Mouse (Mus musculus): ENCODE measurements at regions not wholly inside any gene's neighbourhood (a gene's known extent, or its start where the extent isn't known, plus 50 kb on each side); places are given as distances from the start of the nearest gene placed in this dataset.

DNA sequence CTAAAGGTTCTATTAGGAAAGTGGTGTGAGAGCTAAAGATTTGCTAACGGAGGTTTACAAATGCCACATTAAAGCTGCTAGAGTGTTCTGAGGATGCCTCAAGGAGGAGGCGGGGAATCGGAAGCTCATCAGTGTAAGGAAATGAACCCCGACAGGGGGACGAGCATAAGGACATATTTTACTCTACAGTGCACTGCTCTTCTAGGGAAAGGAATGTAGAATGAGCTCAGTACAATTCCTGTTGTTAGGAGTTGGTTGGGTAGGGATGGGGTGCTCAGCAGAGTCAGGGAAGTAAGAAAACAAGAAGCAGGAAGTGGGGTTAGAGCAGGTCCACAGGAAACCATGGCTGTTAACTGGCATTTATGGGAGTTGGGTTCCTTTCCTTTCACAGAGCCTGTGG is 54.6 kb downstream of the Mex3b start:
- Histone ChIP-seq H3K79me3 (ENCODE audit: low read depth) (no peaks in the 10 kb centered on the region), H3K27me3 (ENCODE audit: control insufficient read depth, insufficient read depth, insufficient read length) (no peaks in the 10 kb centered on the region), H3K4me3 (ENCODE audit: insufficient read depth, poor library complexity, severe bottlenecking) (no peak overlapping the region), H3K36me3 (ENCODE audit: control insufficient read depth, insufficient read depth) (no peaks in the 10 kb centered on the region), H3ac (ENCODE audit: control insufficient read depth, insufficient read length, low read depth) (no peak overlapping the region), H3K79me2 (ENCODE audit: control insufficient read depth, insufficient read depth) (no peaks in the 10 kb centered on the region)
- TF ChIP-seq MYOD1 (IDR thresholded peaks at IDR 0.05; ENCODE audit: control insufficient read depth, insufficient read length, low read depth): no peak
- no peak for TF ChIP-seq MAX (IDR thresholded peaks at IDR 0.05)
- no peak for TF ChIP-seq FOSL1 (IDR thresholded peaks at IDR 0.05; ENCODE audit: insufficient read depth, low read length, poor library complexity, severe bottlenecking)
- no peak for TF ChIP-seq MYOG (IDR thresholded peaks at IDR 0.05; ENCODE audit: control insufficient read depth, extremely low read depth, insufficient read length)
- no peak for TF ChIP-seq CTCF (IDR thresholded peaks at IDR 0.05; ENCODE audit: control insufficient read depth, insufficient read depth, insufficient read length)

DNA sequence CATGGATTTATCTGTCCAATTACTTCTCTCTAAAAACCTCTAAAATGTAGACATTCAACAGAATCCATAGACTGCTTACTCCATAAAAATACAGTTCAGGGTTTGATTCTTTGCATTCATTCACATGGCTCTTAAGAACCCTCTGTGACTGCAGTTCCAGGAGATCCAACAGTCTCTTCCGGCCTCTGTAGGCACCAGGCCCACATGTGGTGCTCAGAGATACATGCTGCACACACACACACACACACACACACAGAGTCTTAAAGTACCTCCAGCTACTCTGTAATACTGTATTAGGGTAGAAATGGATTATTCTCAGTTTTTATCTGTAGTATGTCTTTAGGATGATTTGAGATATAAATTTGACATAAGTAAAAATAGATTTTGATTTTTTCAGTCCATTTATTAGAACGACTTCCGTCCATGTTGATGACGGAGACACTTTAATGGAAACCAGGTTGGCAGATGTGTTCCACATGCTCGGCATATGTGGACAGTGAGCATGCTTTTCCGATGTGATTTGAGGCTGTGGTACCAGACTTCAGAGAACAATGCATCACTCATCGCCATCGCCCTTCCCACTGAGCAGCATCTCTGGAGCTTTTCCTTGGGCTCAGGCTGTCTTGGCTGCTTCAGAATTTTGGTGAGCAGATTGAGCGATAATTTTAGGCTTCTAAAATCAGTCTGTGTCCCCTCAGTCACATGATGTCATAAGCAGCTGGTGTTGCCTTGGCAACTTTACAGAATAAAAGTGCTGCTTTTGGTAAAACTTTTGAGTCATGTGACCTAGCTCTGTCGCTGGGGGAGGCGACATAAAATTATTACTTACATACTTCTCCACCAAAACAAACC is 56.3 kb downstream of the Mex3b start:
- Histone ChIP-seq H3K36me3 (ENCODE audit: control insufficient read depth, insufficient read depth) (no peaks in the 10 kb centered on the region), H3K27me3 (ENCODE audit: control insufficient read depth, insufficient read depth, insufficient read length) (no peaks in the 10 kb centered on the region), H3K79me3 (ENCODE audit: low read depth) (no peaks in the 10 kb centered on the region), H3K79me2 (ENCODE audit: control insufficient read depth, insufficient read depth) (no peaks in the 10 kb centered on the region), H3ac (ENCODE audit: control insufficient read depth, insufficient read length, low read depth) (no peak overlapping the region), H3K4me3 (ENCODE audit: insufficient read depth, poor library complexity, severe bottlenecking) (no peak overlapping the region)
- TF ChIP-seq CEBPB (IDR thresholded peaks at IDR 0.05; ENCODE audit: low read depth) (no peak), USF1 (IDR thresholded peaks at IDR 0.05; ENCODE audit: low read depth) (peak; percentile 32)

DNA sequence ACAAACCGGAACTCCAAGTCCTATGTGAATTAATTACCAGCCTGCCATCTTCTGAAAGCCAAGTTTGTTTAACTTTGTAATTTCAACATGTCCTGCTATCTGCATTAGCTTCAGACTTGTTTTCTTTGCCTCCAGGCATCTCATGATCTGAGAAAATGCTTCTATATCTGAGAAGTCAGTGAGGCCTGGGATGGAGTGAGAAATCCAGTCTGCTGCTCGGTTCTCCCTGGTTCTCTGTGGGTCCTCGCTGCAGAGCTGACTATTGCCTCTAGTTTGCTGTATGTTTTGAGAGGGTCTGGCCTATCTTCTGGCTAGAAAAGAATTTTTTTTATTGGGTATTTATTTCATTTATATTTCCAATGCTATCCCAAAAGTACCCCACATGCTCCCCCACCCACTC is 57.0 kb downstream of the Mex3b start:
- H3K4me3 ChIP-seq (ENCODE audit: insufficient read depth, poor library complexity, severe bottlenecking): no peak overlapping the region
- H3K36me3 ChIP-seq (ENCODE audit: control insufficient read depth, insufficient read depth): no peaks in the 10 kb centered on the region
- H3K79me3 ChIP-seq (ENCODE audit: low read depth): no peaks in the 10 kb centered on the region
- no peaks in the 10 kb centered on the region for H3K27me3 ChIP-seq (ENCODE audit: control insufficient read depth, insufficient read depth, insufficient read length)
- H3ac ChIP-seq (ENCODE audit: control insufficient read depth, insufficient read length, low read depth): no peak overlapping the region
- no peaks in the 10 kb centered on the region for H3K79me2 ChIP-seq (ENCODE audit: control insufficient read depth, insufficient read depth)
- TF ChIP-seq MYOD1 (IDR thresholded peaks at IDR 0.05; ENCODE audit: control insufficient read depth, insufficient read length, low read depth) (no peak), CTCF (IDR thresholded peaks at IDR 0.05; ENCODE audit: control insufficient read depth, insufficient read depth, insufficient read length) (no peak), CEBPB (IDR thresholded peaks at IDR 0.05; ENCODE audit: low read depth) (no peak), MYOG (IDR thresholded peaks at IDR 0.05; ENCODE audit: control insufficient read depth, extremely low read depth, insufficient read length) (no peak), MAX (IDR thresholded peaks at IDR 0.05) (no peak), USF1 (IDR thresholded peaks at IDR 0.05; ENCODE audit: low read depth) (no peak), FOSL1 (IDR thresholded peaks at IDR 0.05; ENCODE audit: insufficient read depth, low read length, poor library complexity, severe bottlenecking) (no peak)

DNA sequence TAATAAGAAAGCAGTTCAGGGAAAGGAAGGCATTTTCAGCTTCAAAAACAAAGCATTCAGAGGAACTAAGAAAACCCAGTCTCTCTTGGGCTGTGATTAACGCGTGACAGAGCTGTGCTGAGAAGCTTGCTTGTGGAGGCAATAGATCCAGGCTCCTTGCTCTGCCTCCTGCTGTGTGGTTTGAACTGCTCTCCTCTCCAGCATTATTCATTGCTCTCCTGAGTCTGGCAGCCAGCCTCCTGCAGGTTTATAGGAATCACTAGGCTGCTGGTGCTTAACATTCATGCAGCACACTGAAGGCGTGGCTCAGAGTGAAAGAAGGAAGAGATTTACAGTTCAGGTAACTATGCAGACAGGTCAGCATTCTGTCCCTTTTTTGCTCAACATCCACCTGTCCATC is 71.2 kb downstream of the Mex3b start:
- Histone ChIP-seq H3K27me3 (ENCODE audit: control insufficient read depth, insufficient read depth, insufficient read length) (no peaks in the 10 kb centered on the region), H3K79me2 (ENCODE audit: control insufficient read depth, insufficient read depth) (no peaks in the 10 kb centered on the region), H3ac (ENCODE audit: control insufficient read depth, insufficient read length, low read depth) (no peak overlapping the region), H3K4me3 (ENCODE audit: insufficient read depth, poor library complexity, severe bottlenecking) (no peak overlapping the region), H3K36me3 (ENCODE audit: control insufficient read depth, insufficient read depth) (no peaks in the 10 kb centered on the region), H3K79me3 (ENCODE audit: low read depth) (no peaks in the 10 kb centered on the region)
- TF ChIP-seq MYOD1 (IDR thresholded peaks at IDR 0.05; ENCODE audit: control insufficient read depth, insufficient read length, low read depth): no peak
- no peak for TF ChIP-seq CTCF (IDR thresholded peaks at IDR 0.05; ENCODE audit: control insufficient read depth, insufficient read depth, insufficient read length)
- no peak for TF ChIP-seq FOSL1 (IDR thresholded peaks at IDR 0.05; ENCODE audit: insufficient read depth, low read length, poor library complexity, severe bottlenecking)
- no peak for TF ChIP-seq USF1 (IDR thresholded peaks at IDR 0.05; ENCODE audit: low read depth)
- TF ChIP-seq CEBPB (IDR thresholded peaks at IDR 0.05; ENCODE audit: low read depth): no peak
- no peak for TF ChIP-seq MYOG (IDR thresholded peaks at IDR 0.05; ENCODE audit: control insufficient read depth, extremely low read depth, insufficient read length)
- no peak for TF ChIP-seq MAX (IDR thresholded peaks at IDR 0.05)

DNA sequence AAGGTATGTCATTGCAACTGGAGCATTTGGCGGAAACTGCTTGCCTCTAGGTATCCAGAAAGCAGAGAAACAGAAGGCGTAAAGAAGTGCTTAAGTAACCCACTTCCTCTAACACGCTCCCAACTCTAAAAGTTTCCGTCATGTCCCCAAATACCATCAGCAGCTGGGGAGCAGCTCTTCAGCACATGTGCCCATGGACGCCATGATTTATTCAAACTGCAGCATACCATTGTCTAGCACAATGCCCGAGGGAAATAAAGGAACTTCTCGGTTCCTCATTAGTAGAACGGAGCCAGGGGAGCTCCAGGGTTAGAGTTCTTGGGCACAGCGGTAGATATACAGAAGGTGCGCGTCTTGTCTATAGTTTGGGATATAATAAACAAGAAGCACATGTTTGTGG is 72.4 kb downstream of the Mex3b start:
- Histone ChIP-seq H3K79me2 (ENCODE audit: control insufficient read depth, insufficient read depth) (no peaks in the 10 kb centered on the region), H3K27me3 (ENCODE audit: control insufficient read depth, insufficient read depth, insufficient read length) (no peaks in the 10 kb centered on the region), H3K79me3 (ENCODE audit: low read depth) (no peaks in the 10 kb centered on the region), H3K36me3 (ENCODE audit: control insufficient read depth, insufficient read depth) (no peaks in the 10 kb centered on the region), H3K4me3 (ENCODE audit: insufficient read depth, poor library complexity, severe bottlenecking) (no peak overlapping the region), H3ac (ENCODE audit: control insufficient read depth, insufficient read length, low read depth) (no peak overlapping the region)
- TF ChIP-seq MAX (IDR thresholded peaks at IDR 0.05): no peak
- no peak for TF ChIP-seq CEBPB (IDR thresholded peaks at IDR 0.05; ENCODE audit: low read depth)
- no peak for TF ChIP-seq MYOD1 (IDR thresholded peaks at IDR 0.05; ENCODE audit: control insufficient read depth, insufficient read length, low read depth)
- TF ChIP-seq FOSL1 (IDR thresholded peaks at IDR 0.05; ENCODE audit: insufficient read depth, low read length, poor library complexity, severe bottlenecking): no peak
- no peak for TF ChIP-seq CTCF (IDR thresholded peaks at IDR 0.05; ENCODE audit: control insufficient read depth, insufficient read depth, insufficient read length)
- no peak for TF ChIP-seq USF1 (IDR thresholded peaks at IDR 0.05; ENCODE audit: low read depth)
- TF ChIP-seq MYOG (IDR thresholded peaks at IDR 0.05; ENCODE audit: control insufficient read depth, extremely low read depth, insufficient read length): no peak

DNA sequence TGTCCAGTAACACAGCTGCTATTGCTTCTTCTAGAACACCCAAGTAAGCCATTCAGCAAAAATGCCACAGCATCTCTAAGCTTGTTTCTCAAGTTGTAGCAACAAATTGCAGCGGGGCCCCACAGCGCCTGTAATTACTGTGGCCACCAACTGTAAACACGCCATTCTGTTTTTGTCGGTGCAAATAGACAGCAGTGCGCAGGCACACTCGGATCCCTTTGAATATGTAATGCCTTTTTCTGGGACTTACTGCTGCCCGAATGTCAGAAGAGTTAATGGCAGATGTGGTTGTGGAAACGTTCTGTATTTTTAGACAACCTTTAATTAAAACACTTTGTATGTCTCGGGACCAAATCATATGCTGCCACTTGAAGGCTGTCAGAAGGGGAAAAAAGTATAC is 76.2 kb downstream of the Mex3b start:
- H3K27me3 ChIP-seq (ENCODE audit: control insufficient read depth, insufficient read depth, insufficient read length): no peaks in the 10 kb centered on the region
- H3K4me3 ChIP-seq (ENCODE audit: insufficient read depth, poor library complexity, severe bottlenecking): no peak overlapping the region
- no peaks in the 10 kb centered on the region for H3K36me3 ChIP-seq (ENCODE audit: control insufficient read depth, insufficient read depth)
- no peaks in the 10 kb centered on the region for H3K79me2 ChIP-seq (ENCODE audit: control insufficient read depth, insufficient read depth)
- H3ac ChIP-seq (ENCODE audit: control insufficient read depth, insufficient read length, low read depth): no peak overlapping the region
- H3K79me3 ChIP-seq (ENCODE audit: low read depth): no peaks in the 10 kb centered on the region
- TF ChIP-seq CTCF (IDR thresholded peaks at IDR 0.05; ENCODE audit: control insufficient read depth, insufficient read depth, insufficient read length) (no peak), MYOD1 (IDR thresholded peaks at IDR 0.05; ENCODE audit: control insufficient read depth, insufficient read length, low read depth) (no peak)

Data from C2C12 (cell line).